Mouse (Mus musculus) erythroblast, embryonic 14.5 days (primary cell): Measurements from ENCODE around the gene Ddx18.

Source experiments
- GATA1 ChIP-seq: IDR thresholded peaks from 2 replicates; pipeline ENCODE4 v1.6.1; 2012; ENCODE audit warnings: low read length, inconsistent platforms, mixed read lengths
- TAL1 ChIP-seq: IDR thresholded peaks from 3 replicates; pipeline ENCODE4 v1.6.1; 2012; ENCODE audit warnings: low read length, inconsistent platforms, mixed read lengths

DNA sequence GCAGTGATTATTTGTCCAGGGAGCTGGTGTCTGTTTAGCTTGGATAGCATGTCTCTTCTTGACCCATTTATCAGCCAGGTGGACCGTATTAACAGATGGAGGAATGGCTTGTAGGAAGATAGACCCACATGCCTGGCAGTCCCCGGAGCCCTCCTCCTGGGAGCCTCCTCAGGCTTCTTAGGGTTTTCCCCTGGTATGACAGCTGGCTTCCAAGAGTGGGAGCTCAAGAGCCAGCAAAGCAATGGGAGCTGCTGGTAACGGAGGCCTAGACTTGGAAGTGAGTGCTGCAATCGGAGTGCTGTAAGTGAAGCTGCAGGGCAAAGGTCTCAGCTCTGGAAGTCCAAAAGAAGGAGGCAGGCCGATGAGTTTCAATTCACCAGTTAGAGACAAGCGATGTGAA is 37.3 kb upstream of the Ddx18 start:
- TF ChIP-seq TAL1 (no peak), GATA1 (no peak)
